Mouse (Mus musculus) frontal cortex, postnatal 36 days (tissue): ENCODE data around the gene Snx3.

Source experiments
- DNase-seq, 2 experiments: peaks; one replicate each; pipeline ENCODE4 v3.0.0; 2022; ENCODE audit warnings: low spot score in 2 of 2

Gene Snx3

DNA sequence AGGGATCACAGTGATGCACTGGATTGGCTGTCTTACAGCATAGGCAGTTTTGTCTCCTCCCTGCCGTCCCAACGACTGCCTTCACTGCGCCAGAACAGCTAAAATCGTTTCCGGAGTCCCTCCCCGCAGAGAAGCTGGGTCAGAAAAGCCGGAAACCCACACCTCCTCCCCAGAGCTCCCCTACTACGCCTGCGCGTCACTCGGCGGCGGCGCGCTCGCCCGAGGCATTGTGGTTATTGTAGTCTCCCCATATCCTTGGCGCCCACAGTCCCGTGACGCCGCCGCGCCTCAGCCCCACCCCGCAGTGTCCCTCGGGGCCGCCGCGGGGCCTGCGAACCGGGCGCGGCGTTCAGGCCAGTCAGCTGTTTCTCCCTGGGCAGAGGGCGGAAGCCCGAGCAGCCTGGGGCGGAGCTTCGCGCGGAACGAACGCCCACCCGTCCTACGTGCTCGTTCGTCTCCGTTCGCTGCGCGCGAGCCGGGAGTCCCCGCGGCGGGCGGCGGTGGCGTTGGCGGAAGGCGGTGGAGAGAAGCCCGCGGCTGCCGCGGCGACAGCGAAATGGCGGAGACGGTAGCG, at the start of gene Snx3:
Gene Snx3, plus strand, starts transcription at position 256 of the 574 bp plus-strand sequence.
- peak; percentile 96 to 98 for DNase-seq

DNA sequence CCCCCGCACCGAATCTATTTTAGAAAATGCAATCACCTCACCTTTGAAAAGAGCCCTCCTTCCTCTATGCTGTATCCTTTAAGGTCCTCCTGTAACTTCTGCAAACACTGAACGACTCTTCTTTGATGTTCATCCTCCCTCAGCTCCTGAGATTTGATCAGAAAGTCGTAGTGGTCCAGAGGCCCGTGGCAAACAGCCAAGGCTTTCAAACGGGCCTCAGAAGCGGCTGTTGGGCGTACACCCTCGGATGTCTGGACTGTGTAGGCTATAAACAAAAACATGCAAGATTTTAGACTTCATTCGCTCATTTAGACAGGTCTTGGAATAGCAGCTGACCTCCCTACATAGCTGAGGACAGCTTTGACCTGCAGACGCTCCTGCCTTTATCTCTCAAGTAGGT, 47.6 kb upstream of the Snx3 start:
- no peak for DNase-seq

DNA sequence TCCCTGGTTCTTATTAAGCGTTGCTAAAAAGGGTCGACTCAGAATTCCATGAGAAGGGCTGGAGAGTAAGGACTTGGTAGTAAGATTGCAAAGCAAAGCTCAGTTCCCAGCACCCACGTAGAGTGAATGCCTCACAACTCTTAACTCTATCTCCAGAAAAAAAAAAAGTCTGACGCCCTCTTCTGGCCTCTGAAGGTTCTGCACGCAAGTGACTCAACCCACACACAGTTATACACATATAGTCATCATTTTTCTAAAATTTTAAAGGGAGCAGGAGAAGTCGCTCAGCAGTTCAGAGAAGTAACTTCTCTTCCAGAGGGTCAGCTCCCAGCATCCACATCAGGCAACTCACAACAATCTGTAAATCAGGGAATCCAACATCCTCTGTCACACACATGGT, 47.1 kb upstream of the Snx3 start:
- DNase-seq: no peak

DNA sequence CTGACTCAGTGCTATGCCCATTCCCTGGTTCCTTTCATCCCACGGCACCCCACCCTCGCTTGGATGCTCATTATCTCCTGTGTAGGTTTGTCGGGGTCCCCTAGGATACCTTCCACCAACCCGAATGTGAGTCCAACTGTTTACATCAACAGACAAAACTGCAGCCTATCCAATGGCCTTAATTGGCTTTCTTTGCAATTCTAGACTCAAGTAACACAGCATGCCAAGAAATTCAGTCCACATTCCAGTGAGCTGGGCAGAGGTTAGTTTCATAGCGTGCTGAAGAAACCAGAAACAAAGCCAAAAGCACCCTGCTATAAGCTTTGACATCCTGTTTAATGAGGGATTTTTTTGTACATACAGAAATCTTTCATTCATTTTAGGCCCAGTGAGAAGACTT, 45.8 kb upstream of the Snx3 start:
- no peak for DNase-seq

DNA sequence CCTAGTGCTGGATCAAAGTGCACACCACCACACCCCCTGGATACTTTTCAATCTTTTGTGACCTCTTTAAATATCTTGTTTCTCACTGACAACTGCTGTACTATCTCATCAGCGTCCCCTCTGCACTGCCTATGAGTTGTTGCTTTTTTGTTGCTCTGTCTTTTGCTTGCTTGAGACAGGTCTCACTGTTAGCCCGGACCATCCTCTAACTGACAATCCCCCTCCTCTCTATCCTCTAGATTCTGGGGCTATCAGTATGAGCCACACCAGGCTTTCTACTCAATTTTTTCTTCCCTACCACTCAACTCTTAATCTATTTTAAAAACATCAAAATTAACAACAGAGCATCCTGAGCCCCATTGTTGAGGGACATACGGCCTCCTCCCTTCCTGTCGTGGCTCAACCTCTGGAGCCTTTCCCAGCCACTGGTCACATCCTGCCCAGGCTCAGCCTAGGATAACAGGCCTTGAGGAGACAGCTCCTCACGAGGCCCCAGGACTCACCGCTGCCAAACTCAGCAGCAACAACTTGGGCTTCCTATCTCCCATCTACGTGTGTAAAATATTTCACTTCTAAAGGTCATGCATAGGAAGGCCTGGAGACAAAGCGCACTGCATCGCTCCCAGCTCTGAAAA, 44.2 kb upstream of the Snx3 start:
- DNase-seq: no peak

DNA sequence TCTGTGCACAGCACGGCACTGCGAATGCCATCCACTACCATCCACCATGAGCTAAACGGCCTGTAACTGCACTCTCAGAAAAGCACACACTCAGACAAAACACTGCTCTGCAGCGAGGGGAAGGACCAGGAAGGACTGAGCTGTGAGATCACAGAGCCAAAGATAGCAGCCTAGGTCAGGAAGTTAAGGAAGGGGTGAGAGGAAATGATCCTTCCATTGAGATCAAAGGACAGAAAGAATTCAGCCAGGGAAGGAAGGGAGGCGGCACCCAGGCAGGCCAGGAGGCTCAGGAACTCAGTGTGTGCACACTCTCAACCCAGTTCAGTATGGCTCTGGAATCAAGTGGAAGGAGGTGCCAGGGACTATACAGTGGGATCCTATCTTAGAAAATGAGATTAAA, 37.6 kb upstream of the Snx3 start:
- DNase-seq: no peak

DNA sequence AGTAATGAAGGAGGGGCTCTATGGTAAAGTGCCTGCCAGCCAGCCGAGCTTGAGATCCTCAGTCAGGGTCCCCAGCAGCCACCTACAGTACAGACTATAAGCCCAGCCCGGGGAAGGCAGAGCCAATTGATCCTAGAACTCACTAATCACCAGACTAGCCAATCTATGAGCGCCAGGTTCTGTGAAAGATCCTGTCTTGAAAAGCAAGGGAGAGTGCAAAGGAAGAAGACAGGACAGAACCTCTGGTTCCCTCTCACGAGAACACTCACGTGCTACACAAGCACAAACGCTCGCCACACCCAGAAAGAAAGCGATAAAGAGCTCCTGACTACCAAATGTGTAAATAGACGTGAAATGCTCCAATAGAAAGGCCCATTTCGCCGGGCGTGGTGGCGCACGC, 37.0 kb upstream of the Snx3 start:
- DNase-seq: no peak

DNA sequence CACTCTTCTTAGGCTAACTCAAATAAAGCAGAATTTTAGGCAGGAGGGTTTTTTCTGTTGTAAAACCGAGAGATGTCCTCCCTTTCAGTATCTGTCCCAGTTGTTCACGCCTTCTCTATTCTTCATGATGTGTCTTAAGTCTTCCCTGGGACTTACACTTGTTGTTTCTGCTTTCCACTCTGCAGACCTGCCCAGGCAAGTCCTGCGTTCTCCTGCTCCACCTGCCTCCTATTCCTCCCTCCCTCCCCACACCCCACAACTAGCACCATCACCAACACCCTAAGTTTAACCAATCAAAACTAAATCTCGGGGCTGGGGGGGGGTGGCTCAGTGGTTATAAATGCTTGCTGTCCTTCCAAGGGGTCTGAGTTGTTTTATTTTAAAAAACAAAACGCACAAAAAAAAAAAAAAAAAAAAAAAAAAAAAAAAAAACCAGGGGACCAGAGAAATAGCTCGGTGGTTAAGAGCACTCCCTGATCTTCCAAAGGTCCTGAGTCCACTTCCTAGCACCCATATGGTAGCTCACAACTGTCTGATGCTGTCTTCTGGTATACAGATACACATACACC, 26.8 kb upstream of the Snx3 start:
- DNase-seq: no peak

GRCm38 (mm10) chr10:42476774-42477475, 24.9 kb upstream of the Snx3 start:
- no peak for DNase-seq

- DNase-seq: no peak
Observed at GRCm38 (mm10) chr10:42477550-42478340, 24.1 kb upstream of the Snx3 start.

DNA sequence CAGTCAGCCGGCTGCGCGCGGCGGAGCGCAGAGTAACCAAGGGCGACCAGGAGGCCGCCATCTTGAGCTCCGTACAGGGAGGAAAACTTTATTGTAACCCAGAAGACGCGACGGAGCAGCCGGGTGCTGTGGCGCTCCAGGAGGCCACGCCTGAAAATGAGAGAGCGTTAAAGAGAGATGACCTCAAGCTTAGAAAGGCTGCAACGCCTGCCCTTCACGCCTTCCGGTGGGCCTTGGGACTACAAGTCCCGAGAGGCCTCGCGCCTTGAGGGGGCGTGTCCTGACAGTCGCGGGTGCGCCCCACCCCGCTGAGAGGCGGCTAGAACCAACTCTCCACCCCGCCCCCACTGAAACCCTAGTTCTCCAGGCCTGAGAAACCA, 23.5 kb upstream of the Snx3 start, which contains the start of gene Afg1l:
Gene Afg1l, minus strand, starts transcription at position 225 of the 380 bp plus-strand sequence.
- DNase-seq: peak; percentile 95 to 96

- no peak for DNase-seq
Observed at GRCm38 (mm10) chr10:42480719-42481118, 21.1 kb upstream of the Snx3 start.

- no peak for DNase-seq
Observed at GRCm38 (mm10) chr10:42488606-42489296, 13.1 kb upstream of the Snx3 start.

GRCm38 (mm10) chr10:42491158-42491557, 10.7 kb upstream of the Snx3 start:
- no peak for DNase-seq

DNA sequence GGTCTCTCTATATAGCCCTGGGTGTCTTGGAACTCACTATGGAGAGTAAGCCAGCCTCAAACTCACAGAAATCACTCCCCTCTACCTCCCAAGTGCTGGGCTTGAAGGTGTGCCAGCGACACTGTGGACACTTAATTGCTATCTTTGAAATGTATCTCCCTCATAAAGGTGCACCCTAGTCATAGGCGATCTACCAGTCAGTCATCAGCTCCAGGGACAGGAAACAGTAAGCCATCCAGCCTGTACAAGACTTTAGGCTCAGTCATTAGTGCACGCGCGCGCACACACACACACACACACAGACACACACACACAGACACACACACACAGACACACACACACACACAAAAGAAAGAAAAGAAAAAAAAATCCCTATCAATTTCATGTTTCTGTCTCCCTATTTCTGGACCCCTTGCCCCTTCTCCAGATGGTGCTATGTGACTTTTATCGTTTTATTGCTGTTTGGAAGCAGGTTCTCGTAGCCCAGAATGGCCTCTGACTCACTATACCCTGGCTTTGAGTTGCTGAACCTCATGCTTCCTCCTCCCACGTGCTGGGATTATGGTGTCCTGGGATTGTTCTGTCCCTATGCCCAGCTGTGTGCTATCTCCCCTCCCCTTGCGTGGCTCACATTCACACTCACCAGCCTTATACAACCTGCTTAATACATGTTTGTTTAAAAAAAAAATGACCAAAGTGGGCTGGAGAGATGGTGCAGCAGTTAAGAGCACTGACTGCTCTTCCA, 9.6 kb upstream of the Snx3 start:
- no peak for DNase-seq

GRCm38 (mm10) chr10:42493000-42493399, 8.8 kb upstream of the Snx3 start:
- no peak for DNase-seq

- DNase-seq: no peak
Observed at GRCm38 (mm10) chr10:42500611-42501010, 1.2 kb upstream of the Snx3 start.

- no peak for DNase-seq
Observed at GRCm38 (mm10) chr10:42501161-42501560, 669 bp upstream of the Snx3 start.

GRCm38 (mm10) chr10:42502349-42503111, 700 bp downstream of the Snx3 start:
- peak; percentile 75 to 76 for DNase-seq
